Mouse (Mus musculus) liver, postnatal 0 days (tissue): ENCODE results near the gene Gfpt2. TPM values are rescaled to one million over a fixed set of nuclear protein-coding genes. Genes with fewer than 3 reads are reported as not detected.

Experiments used
- ATAC-seq: fragments of 200-750 bp; cut with Nextera tagmentation; 2 replicates; pipeline ENCODE4 v1.8.0; 2017; ENCODE audit warnings: mild to moderate bottlenecking, moderate library complexity
- DNase-seq: peaks from one replicate; pipeline ENCODE4 v3.0.0-alpha.2; 2016
- H3K27ac ChIP-seq: fragments of 300-500 bp; sonication (generic); 2 replicates; pipeline ENCODE4 v1.5.1; 2014; ENCODE audit warnings: antibody characterized with exemption, moderate library complexity, mild to moderate bottlenecking, low read depth
- H3K27me3 ChIP-seq: fragments of 300-500 bp; sonication (generic); 2 replicates; pipeline ENCODE4 v1.6.1; 2014; ENCODE audit warnings: low read length, control low read depth, mixed read lengths; ENCODE audit not compliant: insufficient read depth
- H3K36me3 ChIP-seq: fragments of 300-500 bp; sonication (generic); replicated peaks from 2 replicates; pipeline ENCODE4 v1.6.1; 2014; ENCODE audit warnings: mild to moderate bottlenecking, control low read depth, low read length, moderate library complexity, mixed read lengths; ENCODE audit not compliant: insufficient read depth
- H3K4me1 ChIP-seq: fragments of 300-500 bp; sonication (generic); 2 replicates; pipeline ENCODE4 v1.6.1; 2014; ENCODE audit warnings: antibody characterized with exemption, mild to moderate bottlenecking, control low read depth; ENCODE audit not compliant: insufficient read depth
- H3K4me2 ChIP-seq: fragments of 300-500 bp; sonication (generic); 2 replicates; pipeline ENCODE4 v1.6.1; 2014; ENCODE audit warnings: low read depth, mild to moderate bottlenecking, low read length, moderate library complexity, mixed read lengths
- H3K4me3 ChIP-seq: fragments of 300-500 bp; sonication (generic); 2 replicates; pipeline ENCODE4 v1.5.1; 2014; ENCODE audit warnings: low read depth, low read length
- H3K9ac ChIP-seq: fragments of 300-500 bp; sonication (generic); replicated peaks from 2 replicates; pipeline ENCODE4 v1.6.1; 2014; ENCODE audit warnings: mild to moderate bottlenecking, moderate library complexity
- H3K9me3 ChIP-seq: fragments of 300-500 bp; sonication (generic); 2 replicates; pipeline ENCODE4 v1.6.1; 2016; ENCODE audit warnings: mild to moderate bottlenecking, control low read depth, low read length, mixed read lengths
- CTCF ChIP-seq: sonication (generic); IDR thresholded peaks from 2 replicates; pipeline ENCODE4 v1.5.1; 2016; ENCODE audit warnings: antibody characterized with exemption, low read depth
- EP300 ChIP-seq: IDR thresholded peaks from 2 replicates; pipeline ENCODE4 v1.6.1; 2016; ENCODE audit warnings: antibody characterized with exemption, low read depth, mild to moderate bottlenecking
- WGBS: fragments of 180-500 bp; shearing (Covaris S2); extraction: QIAGEN DNeasy Blood & Tissue Kit; methylation state at CpG from one replicate; pipeline ENCODE4 v1.1.7; 2014; ENCODE audit not compliant: insufficient replicate concordance; 5-methylcytosine and 5-hydroxymethylcytosine counted together
- polyA plus RNA-seq: library from polyadenylated mRNA; unstranded; fragments of >200 nt; fragmentation: Nextera tagmentation; extraction: Ambion mirVana; gene quantifications from 2 replicates; pipeline ENCODE4 v1.2.1, GENCODE M21; 2015

Gene Gfpt2
- polyA plus RNA-seq, 1 experiment from 2014 or later = 0.81 TPM

- no peak for TF ChIP-seq EP300
- TF ChIP-seq CTCF = no peak
- H3K4me3 ChIP-seq = no peak overlapping the region
- WGBS = 27% methylated on average over 6 of the region's 6 CpGs
- H3K9ac ChIP-seq = no peak overlapping the region
- ATAC-seq (no peak), DNase-seq (no peak)
- no peaks in the 10 kb centered on the region for H3K36me3 ChIP-seq
- H3K4me1 ChIP-seq = no peaks in the 10 kb centered on the region
- H3K9me3 ChIP-seq = no peaks in the 10 kb centered on the region
- no peaks in the 10 kb centered on the region for H3K27me3 ChIP-seq
- H3K27ac ChIP-seq = no peak overlapping the region
- no peak overlapping the region for H3K4me2 ChIP-seq
These were observed 12.1 kb upstream of the Gfpt2 start for GRCm38 (mm10) chr11:49781833-49782399.

GRCm38 (mm10) chr11:49793131-49793530 is 847 bp upstream of the Gfpt2 start:
- TF ChIP-seq CTCF (no peak), EP300 (no peak)
- Histone ChIP-seq H3K27me3 (peaks cover 25% of the 10 kb centered on the region), H3K9ac (no peak overlapping the region), H3K4me1 (peaks cover 6% of the 10 kb centered on the region), H3K4me2 (no peak overlapping the region), H3K36me3 (no peaks in the 10 kb centered on the region), H3K9me3 (no peaks in the 10 kb centered on the region), H3K4me3 (no peak overlapping the region), H3K27ac (no peak overlapping the region)
- ATAC-seq (no peak), DNase-seq (no peak)
- WGBS = 19% methylated on average over 14 of the region's 14 CpGs

DNA sequence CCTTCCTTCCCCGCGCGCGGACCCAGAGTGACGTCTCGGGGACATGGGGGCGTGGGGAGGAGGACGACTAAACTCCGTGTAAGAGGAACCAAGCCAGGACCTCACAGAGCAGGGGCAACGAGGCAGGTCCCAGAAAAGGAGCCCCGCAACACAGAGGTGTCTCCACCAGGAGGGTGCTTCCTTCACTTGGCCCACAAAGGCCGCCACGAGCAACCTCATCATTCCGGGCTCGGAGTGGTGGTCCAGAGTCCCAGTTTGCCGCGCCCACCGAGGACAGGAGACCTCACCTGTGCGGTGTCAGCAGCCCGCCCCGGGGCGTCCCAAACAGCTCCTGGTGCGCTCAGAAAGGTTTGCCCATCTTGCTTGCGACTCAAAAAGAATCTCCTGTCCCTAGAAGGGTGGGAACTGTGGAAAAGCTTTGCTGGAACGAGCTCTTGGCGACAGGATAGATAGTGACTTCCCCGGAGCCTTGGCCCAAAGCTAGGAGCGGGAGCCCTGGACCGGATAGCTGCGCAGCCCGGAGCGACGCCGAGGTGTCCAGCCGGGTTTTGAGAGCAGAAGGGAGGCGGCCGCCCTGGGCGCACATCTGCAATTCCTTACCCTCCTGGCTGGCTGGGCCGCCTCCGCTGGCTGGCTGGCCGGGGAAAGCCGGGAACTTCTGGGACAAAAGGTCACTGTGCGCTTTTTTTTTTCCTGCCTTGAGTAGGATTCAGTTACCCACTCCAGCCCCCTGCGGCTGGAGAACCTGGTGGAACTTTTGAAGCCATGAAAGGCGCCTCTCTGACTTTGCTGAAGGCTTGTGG is 565 bp downstream of the Gfpt2 start:
- 5% methylated on average over 45 of the region's 45 CpGs for WGBS
- Histone ChIP-seq H3K27ac (no peak overlapping the region), H3K9ac (peak overlapping the region; percentile 38; the same call in 1 of the 2 replicates), H3K36me3 (no peaks in the 10 kb centered on the region), H3K4me2 (peak overlapping the region; percentile 80), H3K9me3 (no peaks in the 10 kb centered on the region), H3K27me3 (peaks cover 25% of the 10 kb centered on the region), H3K4me3 (peak overlapping the region; percentile 46), H3K4me1 (peaks cover 6% of the 10 kb centered on the region)
- TF ChIP-seq EP300 = no peak
- no peak for TF ChIP-seq CTCF
- DNase-seq (peak; percentile 20), ATAC-seq (peak; percentile 23)

- H3K27me3 ChIP-seq = peaks cover 15% of the 10 kb centered on the region
- WGBS = 43% methylated on average over 6 of the region's 6 CpGs
- no peak overlapping the region for H3K4me2 ChIP-seq
- no peak overlapping the region for H3K27ac ChIP-seq
- H3K9me3 ChIP-seq = no peaks in the 10 kb centered on the region
- no peak for TF ChIP-seq EP300
- no peak for TF ChIP-seq CTCF
- DNase-seq = no peak
- H3K4me1 ChIP-seq = peaks cover under 1% of the 10 kb centered on the region
- H3K9ac ChIP-seq = no peak overlapping the region
- ATAC-seq = peak; percentile 19; the same call in 1 of the 2 replicates
- H3K36me3 ChIP-seq = no peaks in the 10 kb centered on the region
- no peak overlapping the region for H3K4me3 ChIP-seq
These were observed 5.0 kb downstream of the Gfpt2 start for GRCm38 (mm10) chr11:49798931-49799330.

- Histone ChIP-seq H3K4me1 (no peaks in the 10 kb centered on the region), H3K4me2 (no peak overlapping the region), H3K9ac (no peak overlapping the region), H3K27me3 (no peaks in the 10 kb centered on the region), H3K4me3 (no peak overlapping the region), H3K27ac (no peak overlapping the region), H3K9me3 (no peaks in the 10 kb centered on the region), H3K36me3 (no peaks in the 10 kb centered on the region)
- no peak for ATAC-seq
- TF ChIP-seq CTCF (no peak), EP300 (no peak)
- no peak for DNase-seq
- 77% methylated on average over 4 of the region's 4 CpGs for WGBS
These were observed 7.5 kb downstream of the Gfpt2 start for GRCm38 (mm10) chr11:49801516-49801915.

GRCm38 (mm10) chr11:49803801-49804200 is 9.8 kb downstream of the Gfpt2 start:
- H3K9me3 ChIP-seq = no peaks in the 10 kb centered on the region
- H3K27ac ChIP-seq = no peak overlapping the region
- H3K4me3 ChIP-seq = no peak overlapping the region
- 84% methylated on average over 4 of the region's 4 CpGs for WGBS
- no peaks in the 10 kb centered on the region for H3K27me3 ChIP-seq
- no peaks in the 10 kb centered on the region for H3K4me1 ChIP-seq
- no peak overlapping the region for H3K9ac ChIP-seq
- no peak overlapping the region for H3K4me2 ChIP-seq
- DNase-seq (no peak), ATAC-seq (no peak)
- no peak for TF ChIP-seq EP300
- no peak for TF ChIP-seq CTCF
- no peaks in the 10 kb centered on the region for H3K36me3 ChIP-seq
